34 mouse cellular contexts compared by ENCODE assay signal in the genomic region with DNA sequence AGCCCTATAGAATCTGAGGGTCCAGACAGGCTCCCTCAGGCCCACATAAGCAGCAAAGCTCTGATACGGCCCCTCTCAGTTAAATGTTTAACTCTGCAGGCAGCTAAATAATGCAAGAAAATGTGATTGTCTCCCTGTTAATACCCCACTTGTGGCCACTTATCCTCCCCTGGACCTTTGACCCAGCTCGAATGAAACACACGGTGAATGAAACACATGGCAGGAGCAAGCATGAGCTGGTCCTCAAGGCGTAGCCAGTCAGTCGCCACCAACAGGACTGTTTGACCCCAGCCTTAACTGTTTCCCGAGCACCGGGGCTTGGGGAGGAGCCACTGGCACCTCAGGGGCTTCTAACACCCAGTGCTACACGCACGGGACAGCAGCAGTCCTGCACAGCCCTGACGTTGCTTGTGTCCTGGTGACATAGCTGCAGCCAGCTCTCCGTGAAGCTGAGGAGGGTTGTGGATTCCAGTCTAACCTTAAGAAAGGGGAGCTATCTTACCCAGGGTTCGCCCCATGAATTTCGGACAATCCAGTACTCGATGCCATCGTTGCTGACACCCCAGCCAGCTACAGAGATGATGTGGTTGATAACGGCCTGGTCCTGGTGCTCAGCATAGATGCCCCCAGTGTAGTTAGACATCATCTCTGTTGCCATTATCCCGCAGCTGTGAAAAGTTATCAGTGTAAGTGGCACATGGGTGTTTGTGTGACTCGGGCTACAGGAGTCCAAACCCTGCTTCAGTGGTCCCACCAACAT. TPM values are rescaled to one million over a fixed set of nuclear protein-coding genes. Genes with fewer than 3 reads are reported as not detected.
DNase-seq lines count a peak whose midpoint lies in the region; ATAC-seq lines count a peak whose summit lies in the region.
"Had no signal": no experiment of that assay in that cellular context is flagged by ENCODE, and none has a peak within 500 bp of the region (broad histone marks: within the 10 kb centered on the region; RNA-seq: fewer than 3 reads in every experiment).

No protein-coding gene starts in this region.

- no peak overlapping the region for H3K4me3 ChIP-seq in embryonic facial prominence, embryonic 11.5 days (ENCODE audit: low read depth, low read length)
- H3K4me3 ChIP-seq in embryonic facial prominence, embryonic 10.5 days = no peak overlapping the region
- H3K4me3 ChIP-seq in hindbrain, embryonic 13.5 days = no peak overlapping the region
- no peak overlapping the region for H3K4me3 ChIP-seq in hindbrain, embryonic 14.5 days (replicated peaks; ENCODE audit: low read length)
- no peak overlapping the region for H3K4me3 ChIP-seq in midbrain, embryonic 11.5 days (ENCODE audit: low read depth, low read length)
- no peak overlapping the region for H3K4me3 ChIP-seq in midbrain, embryonic 16.5 days (ENCODE audit: low read depth, low read length)
- H3K4me3 ChIP-seq: embryonic facial prominence, embryonic 12.5 days; gastrocnemius, adult 2 months; heart, adult 2 months; heart, embryonic 13.5 days; midbrain, embryonic 12.5 days; neural tube, embryonic 15.5 days; stomach, embryonic 15.5 days had no signal

- H3K27ac ChIP-seq in embryonic facial prominence, embryonic 11.5 days (replicated peaks; ENCODE audit: low read depth, low read length) = no peak overlapping the region
- no peak overlapping the region for H3K27ac ChIP-seq in embryonic facial prominence, embryonic 10.5 days (replicated peaks)
- H3K27ac ChIP-seq in hindbrain, embryonic 13.5 days = peak overlapping the region; percentile 56; the same call in 1 of the 2 replicates
- no peak overlapping the region for H3K27ac ChIP-seq in hindbrain, embryonic 14.5 days
- no peak overlapping the region for H3K27ac ChIP-seq in midbrain, embryonic 11.5 days (ENCODE audit: low read depth, low read length)
- no peak overlapping the region for H3K27ac ChIP-seq in midbrain, embryonic 16.5 days (ENCODE audit: low read length)
- H3K27ac ChIP-seq: embryonic facial prominence, embryonic 12.5 days; gastrocnemius, adult 2 months; heart, adult 2 months; heart, embryonic 13.5 days; liver, embryonic 14.5 days; midbrain, embryonic 12.5 days; neural tube, embryonic 15.5 days; stomach, embryonic 15.5 days had no signal

- H3K4me2 ChIP-seq in embryonic facial prominence, embryonic 11.5 days (ENCODE audit: low read depth, low read length) = no peak overlapping the region
- H3K4me2 ChIP-seq in hindbrain, embryonic 13.5 days = no peak overlapping the region
- H3K4me2 ChIP-seq in hindbrain, embryonic 14.5 days (replicated peaks) = no peak overlapping the region
- H3K4me2 ChIP-seq in midbrain, embryonic 11.5 days = no peak overlapping the region
- H3K4me2 ChIP-seq in midbrain, embryonic 16.5 days (ENCODE audit: low read length) = no peak overlapping the region
- H3K4me2 ChIP-seq: embryonic facial prominence, embryonic 12.5 days; heart, embryonic 13.5 days; midbrain, embryonic 12.5 days; neural tube, embryonic 15.5 days; stomach, embryonic 15.5 days had no signal

- H3K36me3 ChIP-seq in embryonic facial prominence, embryonic 11.5 days (replicated peaks; ENCODE audit: control insufficient read depth, insufficient read depth, low read depth, low read length) = peaks cover 3% of the 10 kb centered on the region
- peaks cover 93% of the 10 kb centered on the region for H3K36me3 ChIP-seq in embryonic facial prominence, embryonic 10.5 days (replicated peaks)
- peaks cover 75% of the 10 kb centered on the region for H3K36me3 ChIP-seq in hindbrain, embryonic 13.5 days
- peaks cover 60% of the 10 kb centered on the region for H3K36me3 ChIP-seq in hindbrain, embryonic 14.5 days (replicated peaks; ENCODE audit: control insufficient read depth, insufficient read depth)
- H3K36me3 ChIP-seq in midbrain, embryonic 11.5 days (ENCODE audit: control insufficient read depth, insufficient read depth, low read length) = peaks cover 44% of the 10 kb centered on the region
- H3K36me3 ChIP-seq in midbrain, embryonic 16.5 days (ENCODE audit: control insufficient read depth, insufficient read depth, low read length) = peaks cover 24% of the 10 kb centered on the region

- ATAC-seq in embryonic facial prominence, embryonic 11.5 days (replicated peaks; ENCODE audit: insufficient number of reproducible peaks, low FRiP score, low TSS enrichment, low read depth) = peak; percentile 24; the same call in 1 of the 2 replicates
- no peak for ATAC-seq in hindbrain, embryonic 13.5 days (ENCODE audit: low FRiP score)
- no peak; the same call in 1 of the 2 replicates for ATAC-seq in hindbrain, embryonic 14.5 days (ENCODE audit: low FRiP score)
- no peak for ATAC-seq in midbrain, embryonic 11.5 days (ENCODE audit: low FRiP score)
- ATAC-seq in midbrain, embryonic 16.5 days = no peak
- no peak for ATAC-seq in monocyte, adult 5-6 weeks (replicated peaks; ENCODE audit: insufficient number of reproducible peaks, low FRiP score, low TSS enrichment, poor library complexity, severe bottlenecking)
- ATAC-seq: activated CD4-positive, CD25-positive, alpha-beta regulatory T cell, adult 4 months had no signal

- H3K9ac ChIP-seq in embryonic facial prominence, embryonic 11.5 days (replicated peaks; ENCODE audit: low read length) = no peak overlapping the region
- no peak overlapping the region for H3K9ac ChIP-seq in hindbrain, embryonic 13.5 days
- H3K9ac ChIP-seq in hindbrain, embryonic 14.5 days = no peak overlapping the region
- no peak overlapping the region for H3K9ac ChIP-seq in midbrain, embryonic 11.5 days (ENCODE audit: low read length)
- H3K9ac ChIP-seq in midbrain, embryonic 16.5 days (ENCODE audit: low read depth, low read length) = no peak overlapping the region
- H3K9ac ChIP-seq: embryonic facial prominence, embryonic 12.5 days; heart, embryonic 13.5 days; liver, embryonic 14.5 days; midbrain, embryonic 12.5 days; neural tube, embryonic 15.5 days; stomach, embryonic 15.5 days had no signal

- 78% methylated on average over 18 of the region's 18 CpGs for WGBS in embryonic facial prominence, embryonic 11.5 days
- 81% methylated on average over 18 of the region's 18 CpGs for WGBS in embryonic facial prominence, embryonic 10.5 days
- WGBS in hindbrain, embryonic 13.5 days = 83% methylated on average over 18 of the region's 18 CpGs
- 81% methylated on average over 18 of the region's 18 CpGs for WGBS in hindbrain, embryonic 14.5 days
- WGBS in midbrain, embryonic 11.5 days = 73% methylated on average over 18 of the region's 18 CpGs
- 74% methylated on average over 18 of the region's 18 CpGs for WGBS in midbrain, embryonic 16.5 days

- H3K27me3 ChIP-seq in embryonic facial prominence, embryonic 11.5 days (ENCODE audit: control insufficient read depth, insufficient read depth, low read length) = no peaks in the 10 kb centered on the region
- H3K27me3 ChIP-seq in embryonic facial prominence, embryonic 10.5 days (replicated peaks; ENCODE audit: low read depth, poor library complexity, severe bottlenecking) = no peaks in the 10 kb centered on the region
- H3K27me3 ChIP-seq in hindbrain, embryonic 13.5 days = no peaks in the 10 kb centered on the region
- no peaks in the 10 kb centered on the region for H3K27me3 ChIP-seq in hindbrain, embryonic 14.5 days (ENCODE audit: control insufficient read depth, insufficient read depth, low read length)
- H3K27me3 ChIP-seq in midbrain, embryonic 11.5 days (ENCODE audit: control insufficient read depth, insufficient read depth, low read length) = no peaks in the 10 kb centered on the region
- H3K27me3 ChIP-seq in midbrain, embryonic 16.5 days (ENCODE audit: control insufficient read depth, insufficient read depth, low read depth, low read length) = no peaks in the 10 kb centered on the region
- H3K27me3 ChIP-seq: CH12.LX; embryonic facial prominence, embryonic 12.5 days; heart, embryonic 13.5 days; midbrain, embryonic 12.5 days; neural tube, embryonic 15.5 days; stomach, embryonic 15.5 days had no signal

- no peaks in the 10 kb centered on the region for H3K9me3 ChIP-seq in embryonic facial prominence, embryonic 11.5 days (replicated peaks; ENCODE audit: control insufficient read depth, low read length)
- H3K9me3 ChIP-seq in embryonic facial prominence, embryonic 10.5 days = no peaks in the 10 kb centered on the region
- H3K9me3 ChIP-seq in hindbrain, embryonic 13.5 days = no peaks in the 10 kb centered on the region
- no peaks in the 10 kb centered on the region for H3K9me3 ChIP-seq in hindbrain, embryonic 14.5 days (ENCODE audit: control insufficient read depth, low read length)
- H3K9me3 ChIP-seq in midbrain, embryonic 11.5 days (ENCODE audit: control insufficient read depth, low read length) = no peaks in the 10 kb centered on the region
- no peaks in the 10 kb centered on the region for H3K9me3 ChIP-seq in midbrain, embryonic 16.5 days (replicated peaks; ENCODE audit: control insufficient read depth, low read length, poor library complexity, severe bottlenecking)
- H3K9me3 ChIP-seq: embryonic facial prominence, embryonic 12.5 days; heart, embryonic 13.5 days; midbrain, embryonic 12.5 days; neural tube, embryonic 15.5 days; stomach, embryonic 15.5 days had no signal

- no peak for DNase-seq in embryonic facial prominence, embryonic 11.5 days (ENCODE audit: low spot score)
- no peak for DNase-seq in embryonic facial prominence, embryonic 10.5 days (ENCODE audit: low spot score)
- no peak for DNase-seq in hindbrain, embryonic 14.5 days (ENCODE audit: low spot score)
- DNase-seq in midbrain, embryonic 11.5 days (ENCODE audit: low spot score, missing footprints) = peak; percentile 56
- DNase-seq in kidney, postnatal 36 days = peak; percentile 44 to 54
- DNase-seq: adrenal gland, adult 8-10 months; cerebellum, adult 8-10 months; cerebellum, postnatal 25 days; gastrocnemius, adult 2 months; heart, adult 2 months; heart, postnatal 10 days; liver; lung, adult 2 months; lung, postnatal 14 days; right cerebral cortex, postnatal 14 days; thymus, postnatal 14 days had no signal

- no peaks in the 10 kb centered on the region for H3K4me1 ChIP-seq in embryonic facial prominence, embryonic 11.5 days (ENCODE audit: control insufficient read depth, insufficient read depth, low read length)
- peaks cover 6% of the 10 kb centered on the region; the same call in 1 of the 2 replicates for H3K4me1 ChIP-seq in embryonic facial prominence, embryonic 10.5 days
- peaks cover 8% of the 10 kb centered on the region; the same call in 1 of the 2 replicates for H3K4me1 ChIP-seq in hindbrain, embryonic 13.5 days (replicated peaks)
- H3K4me1 ChIP-seq in hindbrain, embryonic 14.5 days (replicated peaks; ENCODE audit: control insufficient read depth, insufficient read depth, low read length) = no peaks in the 10 kb centered on the region
- no peaks in the 10 kb centered on the region for H3K4me1 ChIP-seq in midbrain, embryonic 11.5 days (ENCODE audit: control insufficient read depth, insufficient read depth, low read length)
- no peaks in the 10 kb centered on the region for H3K4me1 ChIP-seq in midbrain, embryonic 16.5 days (ENCODE audit: control insufficient read depth, insufficient read depth, low read length)
- H3K4me1 ChIP-seq: embryonic facial prominence, embryonic 12.5 days; heart, embryonic 13.5 days; stomach, embryonic 15.5 days had no signal

RNA-seq across cellular contexts. Expression of a gene that starts 10.6 kb away (rescaled TPM):
- 86.5 and 106 TPM in 2 replicates for polyA plus RNA-seq in embryonic facial prominence, embryonic 11.5 days (2014; fragmentation: Nextera tagmentation; extraction: Ambion mirVana)
- polyA plus RNA-seq in embryonic facial prominence, embryonic 10.5 days (2016; fragmentation: Nextera tagmentation; extraction: Ambion mirVana) = 92.6 and 95.4 TPM in 2 replicates
- polyA plus RNA-seq in hindbrain, embryonic 13.5 days (2015; fragmentation: Nextera tagmentation; extraction: Ambion mirVana) = 80.8 and 81.5 TPM in 2 replicates
- polyA plus RNA-seq in hindbrain, embryonic 14.5 days (2014; fragmentation: Nextera tagmentation; extraction: Ambion mirVana) = 75.0 and 80.5 TPM in 2 replicates
- polyA plus RNA-seq in midbrain, embryonic 11.5 days (2014; fragmentation: Nextera tagmentation; extraction: Ambion mirVana) = 93.7 and 102 TPM in 2 replicates
- polyA plus RNA-seq in midbrain, embryonic 16.5 days (2015; fragmentation: Nextera tagmentation; extraction: Ambion mirVana) = 54.8 and 63.3 TPM in 2 replicates
- 273 to 400 TPM (median 362 TPM) in 3 replicates for total RNA-seq in monocyte, adult 5-6 weeks (2017)

RNA-seq across cellular contexts. Expression of a gene that starts 12.7 kb away (rescaled TPM):
- polyA plus RNA-seq in embryonic facial prominence, embryonic 11.5 days (2014; fragmentation: Nextera tagmentation; extraction: Ambion mirVana) = 184 and 204 TPM in 2 replicates
- 195 and 208 TPM in 2 replicates for polyA plus RNA-seq in embryonic facial prominence, embryonic 10.5 days (2016; fragmentation: Nextera tagmentation; extraction: Ambion mirVana)
- 115 and 118 TPM in 2 replicates for polyA plus RNA-seq in hindbrain, embryonic 13.5 days (2015; fragmentation: Nextera tagmentation; extraction: Ambion mirVana)
- polyA plus RNA-seq in hindbrain, embryonic 14.5 days (2014; fragmentation: Nextera tagmentation; extraction: Ambion mirVana) = 102 and 106 TPM in 2 replicates
- 163 and 164 TPM in 2 replicates for polyA plus RNA-seq in midbrain, embryonic 11.5 days (2014; fragmentation: Nextera tagmentation; extraction: Ambion mirVana)
- 108 TPM in 2 replicates for polyA plus RNA-seq in midbrain, embryonic 16.5 days (2015; fragmentation: Nextera tagmentation; extraction: Ambion mirVana)
- total RNA-seq in monocyte, adult 5-6 weeks (2017) = 40.3 to 48.0 TPM (median 44.1 TPM) in 3 replicates

RNA-seq across cellular contexts. Expression of a gene that starts 22.2 kb away (rescaled TPM):
- 5.2 and 6.6 TPM in 2 replicates for polyA plus RNA-seq in embryonic facial prominence, embryonic 11.5 days (2014; fragmentation: Nextera tagmentation; extraction: Ambion mirVana)
- polyA plus RNA-seq in embryonic facial prominence, embryonic 10.5 days (2016; fragmentation: Nextera tagmentation; extraction: Ambion mirVana) = 4.3 and 5.2 TPM in 2 replicates
- 1.0 and 1.9 TPM in 2 replicates for polyA plus RNA-seq in hindbrain, embryonic 13.5 days (2015; fragmentation: Nextera tagmentation; extraction: Ambion mirVana)
- 0.82 and 0.93 TPM in 2 replicates for polyA plus RNA-seq in hindbrain, embryonic 14.5 days (2014; fragmentation: Nextera tagmentation; extraction: Ambion mirVana)
- polyA plus RNA-seq in midbrain, embryonic 11.5 days (2014; fragmentation: Nextera tagmentation; extraction: Ambion mirVana) = 5.3 and 6.8 TPM in 2 replicates
- 0.43 and 0.48 TPM in 2 replicates for polyA plus RNA-seq in midbrain, embryonic 16.5 days (2015; fragmentation: Nextera tagmentation; extraction: Ambion mirVana)
- 13.4 to 226 TPM (median 24.5 TPM) in 3 replicates for total RNA-seq in monocyte, adult 5-6 weeks (2017)
- total RNA-seq: CH12.LX; gastrocnemius, adult 2 months; gastrocnemius, postnatal 36 days; hematopoietic stem cell, adult 5-6 weeks; left cerebral cortex, adult 18-20 months; megakaryocyte progenitor cell, adult 5-6 weeks had no signal
- polyA plus RNA-seq: C2C12; frontal cortex, adult 2 months; small intestine, adult 2 months had no signal

RNA-seq across cellular contexts. Expression of a gene that starts 35.6 kb away (rescaled TPM):
- 686 and 711 TPM in 2 replicates for polyA plus RNA-seq in embryonic facial prominence, embryonic 11.5 days (2014; fragmentation: Nextera tagmentation; extraction: Ambion mirVana)
- polyA plus RNA-seq in embryonic facial prominence, embryonic 10.5 days (2016; fragmentation: Nextera tagmentation; extraction: Ambion mirVana) = 555 and 612 TPM in 2 replicates
- polyA plus RNA-seq in hindbrain, embryonic 13.5 days (2015; fragmentation: Nextera tagmentation; extraction: Ambion mirVana) = 832 and 843 TPM in 2 replicates
- polyA plus RNA-seq in hindbrain, embryonic 14.5 days (2014; fragmentation: Nextera tagmentation; extraction: Ambion mirVana) = 793 and 981 TPM in 2 replicates
- 694 and 705 TPM in 2 replicates for polyA plus RNA-seq in midbrain, embryonic 11.5 days (2014; fragmentation: Nextera tagmentation; extraction: Ambion mirVana)
- polyA plus RNA-seq in midbrain, embryonic 16.5 days (2015; fragmentation: Nextera tagmentation; extraction: Ambion mirVana) = 681 and 687 TPM in 2 replicates
- total RNA-seq in monocyte, adult 5-6 weeks (2017) = 143 to 289 TPM (median 191 TPM) in 3 replicates

RNA-seq across cellular contexts. Expression of a gene that starts 44.6 kb away (rescaled TPM):
- polyA plus RNA-seq in embryonic facial prominence, embryonic 11.5 days (2014; fragmentation: Nextera tagmentation; extraction: Ambion mirVana) = 131 and 134 TPM in 2 replicates
- polyA plus RNA-seq in embryonic facial prominence, embryonic 10.5 days (2016; fragmentation: Nextera tagmentation; extraction: Ambion mirVana) = 121 and 133 TPM in 2 replicates
- 111 and 114 TPM in 2 replicates for polyA plus RNA-seq in hindbrain, embryonic 13.5 days (2015; fragmentation: Nextera tagmentation; extraction: Ambion mirVana)
- 108 and 118 TPM in 2 replicates for polyA plus RNA-seq in hindbrain, embryonic 14.5 days (2014; fragmentation: Nextera tagmentation; extraction: Ambion mirVana)
- polyA plus RNA-seq in midbrain, embryonic 11.5 days (2014; fragmentation: Nextera tagmentation; extraction: Ambion mirVana) = 129 and 130 TPM in 2 replicates
- 109 and 110 TPM in 2 replicates for polyA plus RNA-seq in midbrain, embryonic 16.5 days (2015; fragmentation: Nextera tagmentation; extraction: Ambion mirVana)
- total RNA-seq in monocyte, adult 5-6 weeks (2017) = 107 to 190 TPM (median 108 TPM) in 3 replicates

Comparison
In these comparisons a context has a peak if more than half of its experiments do, and no peak if none do; other contexts are left out.
1. DNase-seq: peak in midbrain, embryonic 11.5 days (single experiment) and kidney, postnatal 36 days (2 of 2); none in embryonic facial prominence, embryonic 11.5 days (single experiment), embryonic facial prominence, embryonic 10.5 days (single experiment) and hindbrain, embryonic 14.5 days (single experiment).